Mouse (Mus musculus) retina, adult 2 months (tissue): Measurements from ENCODE around the gene Dnmt3a.
A peak's percentile ranks its signal among the peaks of the same experiment; 100 is the strongest.

Experiments
- DNase-seq: peaks from one replicate; pipeline ENCODE4 v3.0.0-alpha.2; 2012; ENCODE audit warnings: low read depth, low spot score

Gene Dnmt3a

DNA sequence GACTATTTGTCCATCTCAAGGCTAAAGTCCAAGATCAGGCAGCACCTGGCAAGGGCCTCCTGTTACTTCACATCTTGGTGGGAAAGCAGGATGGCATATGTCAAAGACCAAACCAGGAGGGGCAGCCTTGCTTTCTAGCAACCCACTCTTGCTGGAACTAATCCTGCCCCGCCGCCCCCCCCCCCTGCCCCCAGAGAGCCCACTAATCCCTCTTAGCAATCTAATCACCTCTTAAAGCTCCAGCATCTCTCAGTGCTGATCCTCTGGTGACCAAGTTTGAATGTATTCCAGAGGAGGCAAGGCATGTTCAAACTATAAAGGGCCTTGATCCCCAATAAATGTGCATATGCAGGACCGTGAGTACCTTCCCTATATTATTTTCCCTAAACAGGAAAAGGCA is 18.8 kb upstream of the Dnmt3a start:
- peak; percentile 68 for DNase-seq

DNA sequence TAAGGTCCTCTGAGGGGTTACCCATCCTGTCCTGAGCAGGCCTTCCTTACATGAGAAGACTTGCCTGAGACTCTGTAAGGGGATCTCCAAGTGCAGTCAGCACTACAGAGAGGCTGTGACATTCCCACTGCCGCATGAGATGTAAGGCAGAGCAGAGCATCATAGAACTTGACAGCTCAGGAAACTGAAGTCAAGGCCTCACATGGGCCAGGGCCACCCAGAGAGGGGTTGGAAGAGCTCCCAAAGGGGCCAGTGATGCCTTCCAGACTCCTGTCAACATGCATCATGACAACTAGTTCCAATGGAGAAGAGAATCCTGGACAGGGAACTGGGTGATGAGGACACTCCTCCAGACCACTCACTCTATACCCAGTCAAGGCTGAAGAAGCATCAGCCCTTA is 18.3 kb upstream of the Dnmt3a start:
- no peak for DNase-seq

DNA sequence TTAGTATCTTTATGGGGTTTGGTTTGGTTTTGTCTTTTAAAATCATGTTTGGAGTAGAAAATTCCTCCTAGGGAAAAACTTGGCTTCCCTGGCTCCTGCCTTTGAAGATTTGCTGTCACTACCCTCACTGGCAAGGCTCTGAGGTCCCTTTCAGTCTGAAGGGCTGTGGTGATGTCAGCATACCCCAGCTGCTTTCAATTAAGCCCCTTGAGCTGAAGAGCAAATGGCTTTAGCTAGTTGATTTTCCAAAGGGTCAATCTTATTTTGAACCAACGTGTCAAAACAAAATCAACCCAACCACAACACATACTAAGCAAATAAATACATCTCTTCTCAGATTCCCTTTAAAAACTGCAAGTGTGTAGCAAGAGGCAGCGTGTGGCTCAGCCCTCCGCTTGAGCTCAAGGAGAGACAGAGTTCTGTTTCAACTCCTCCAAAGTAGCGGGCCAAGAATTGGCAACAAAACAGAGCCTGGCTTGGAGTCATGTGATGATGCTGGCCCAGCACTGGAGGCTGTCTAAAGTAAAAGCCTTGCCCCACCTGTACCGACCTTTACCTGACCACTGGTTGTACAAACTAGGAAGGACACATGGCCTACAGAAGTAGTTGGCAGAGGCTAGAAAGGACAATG is 17.3 kb upstream of the Dnmt3a start:
- no peak for DNase-seq

DNA sequence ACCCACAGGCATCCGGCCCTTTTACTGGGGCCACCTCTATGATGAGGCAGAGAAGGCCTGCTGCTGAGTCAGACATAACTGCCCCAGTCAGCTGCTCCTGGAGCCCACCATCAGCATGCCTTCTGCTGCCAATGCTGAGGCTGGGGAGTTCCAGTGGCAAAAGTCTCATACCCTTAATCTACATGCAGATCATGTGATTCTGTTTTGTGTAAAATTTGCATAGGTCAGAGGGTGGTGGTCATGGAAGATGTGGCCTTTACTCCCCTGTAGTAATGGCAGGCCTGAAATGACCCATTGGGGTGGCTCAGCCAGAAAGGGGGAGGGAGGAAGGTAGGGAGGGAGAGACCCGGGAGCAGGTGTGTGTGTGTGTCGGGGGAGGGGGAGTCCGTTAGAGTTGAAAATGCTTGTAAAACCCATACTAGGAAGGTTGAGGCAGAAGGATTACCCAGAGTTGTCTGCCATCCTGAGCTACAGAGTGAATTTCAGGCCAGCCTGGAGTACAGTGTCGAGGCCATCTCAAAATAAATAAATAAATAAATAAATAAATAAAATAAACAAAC is 16.1 kb upstream of the Dnmt3a start:
- DNase-seq: no peak

DNA sequence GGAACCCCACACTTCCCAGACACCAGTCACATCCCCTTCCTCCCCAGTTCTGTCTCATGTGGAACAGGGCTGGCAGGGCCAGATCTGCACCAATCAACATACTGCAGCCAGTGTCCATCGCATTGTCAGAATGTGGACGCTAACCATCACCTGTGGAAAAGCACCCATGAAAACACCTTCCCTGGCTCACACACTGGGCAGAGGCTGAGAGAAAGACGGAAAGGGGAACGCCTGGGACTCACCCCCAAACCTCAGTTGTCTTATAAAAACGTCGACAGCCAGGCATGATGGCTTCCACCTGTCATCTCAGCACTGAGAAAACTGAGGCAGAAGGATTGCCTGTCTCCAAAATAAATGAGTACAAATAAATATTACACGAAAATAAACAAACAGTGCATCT is 14.6 kb upstream of the Dnmt3a start:
- no peak for DNase-seq

DNA sequence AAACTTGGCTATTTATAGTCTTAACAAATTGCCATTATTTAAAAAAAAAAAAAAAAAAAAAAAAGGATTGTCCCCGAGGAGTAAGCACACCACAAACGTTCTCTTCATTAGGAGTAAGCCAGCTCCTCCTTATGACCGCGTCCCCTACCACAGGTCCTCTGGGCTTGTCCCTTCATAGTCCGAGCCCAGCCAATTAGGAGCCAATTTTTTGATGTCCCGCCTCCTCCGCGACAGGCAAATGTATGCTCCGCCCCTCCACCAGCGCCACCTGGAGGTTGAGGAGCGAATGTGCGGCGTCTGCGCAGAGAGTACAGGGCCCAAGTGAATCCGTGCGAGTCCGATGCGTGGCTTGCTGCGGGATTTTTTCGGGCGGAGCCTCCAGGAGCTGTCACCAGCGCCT is 14.1 kb upstream of the Dnmt3a start:
- peak; percentile 85 for DNase-seq

DNA sequence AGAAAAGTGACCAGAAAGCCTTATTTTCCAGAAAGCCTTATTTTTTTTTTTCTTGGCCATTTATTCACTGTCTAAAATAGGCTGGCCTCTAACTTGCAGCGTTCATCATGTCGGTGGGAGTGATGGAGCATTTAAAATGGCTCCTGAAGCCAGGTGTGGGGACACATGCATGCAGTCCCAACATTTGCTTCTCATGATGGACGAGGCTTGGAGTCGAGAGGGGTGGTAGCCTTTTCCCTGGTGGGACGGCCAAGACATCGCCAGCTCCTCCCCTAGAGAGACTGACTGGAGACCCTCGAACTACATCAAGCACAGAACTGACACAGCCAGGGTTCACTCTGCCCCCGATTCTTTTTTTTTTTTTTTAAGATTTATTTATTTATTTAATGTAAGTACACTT is 13.6 kb upstream of the Dnmt3a start:
- no peak for DNase-seq

DNA sequence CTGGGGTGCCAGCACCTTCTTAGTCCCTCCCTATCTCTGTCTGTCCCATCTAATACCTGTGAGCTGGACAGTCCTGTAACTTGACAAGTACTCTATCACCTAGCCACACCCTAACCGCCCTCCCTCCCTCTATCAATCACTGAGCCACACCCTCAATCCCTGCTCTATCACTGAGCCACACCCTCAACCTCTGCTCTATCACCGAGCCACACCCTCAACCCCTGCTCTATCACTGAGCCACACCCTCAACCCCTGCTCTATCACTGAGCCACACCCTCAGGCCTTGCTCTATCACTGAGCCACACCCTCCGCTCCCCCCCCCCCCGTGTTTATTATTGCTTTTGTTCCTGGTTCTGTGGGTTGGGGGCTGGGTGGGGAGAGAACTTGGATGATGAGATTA is 10.2 kb upstream of the Dnmt3a start:
- no peak for DNase-seq

DNA sequence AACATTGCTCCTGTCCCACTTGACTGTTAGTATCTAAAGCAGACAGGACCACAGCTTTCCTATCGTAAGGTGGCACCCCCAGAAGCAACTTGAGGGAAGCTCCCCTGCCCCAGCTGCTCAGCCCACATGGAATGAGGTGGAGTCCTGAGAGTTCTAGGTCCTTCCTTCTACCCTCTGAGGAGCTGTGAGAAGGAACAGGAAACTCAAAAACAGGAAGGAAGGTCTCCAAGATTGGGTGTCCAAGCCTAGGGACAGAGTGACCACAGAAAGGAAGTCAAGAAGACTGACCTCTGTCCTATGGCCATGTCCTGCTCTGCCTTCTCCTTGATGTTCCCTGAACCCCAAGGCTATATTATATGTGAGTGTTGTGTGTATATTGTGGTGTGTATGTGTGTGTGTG is 6.3 kb upstream of the Dnmt3a start:
- DNase-seq: no peak

DNA sequence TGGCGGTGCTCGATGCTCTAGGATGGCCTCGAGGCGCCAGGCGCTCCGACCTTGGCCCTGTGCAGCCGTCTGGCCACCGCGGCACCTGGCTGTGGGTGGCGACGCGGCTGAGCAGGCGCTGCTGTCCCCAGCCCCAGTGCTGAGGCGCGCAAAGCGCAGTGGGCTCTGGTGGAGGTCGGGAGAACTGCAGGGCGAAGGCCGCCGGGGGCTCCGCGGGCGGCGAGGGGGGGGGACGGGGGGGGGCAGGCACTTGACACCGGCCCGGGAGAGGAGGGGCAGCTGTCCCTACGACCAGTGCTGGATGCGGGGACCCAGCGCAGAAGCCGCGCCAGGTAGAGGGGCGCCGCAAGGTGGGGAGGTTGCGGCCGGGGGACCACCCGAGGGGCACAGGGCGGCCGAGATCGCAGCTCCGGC is 471 bp downstream of the Dnmt3a start:
- peak; percentile 67 for DNase-seq

DNA sequence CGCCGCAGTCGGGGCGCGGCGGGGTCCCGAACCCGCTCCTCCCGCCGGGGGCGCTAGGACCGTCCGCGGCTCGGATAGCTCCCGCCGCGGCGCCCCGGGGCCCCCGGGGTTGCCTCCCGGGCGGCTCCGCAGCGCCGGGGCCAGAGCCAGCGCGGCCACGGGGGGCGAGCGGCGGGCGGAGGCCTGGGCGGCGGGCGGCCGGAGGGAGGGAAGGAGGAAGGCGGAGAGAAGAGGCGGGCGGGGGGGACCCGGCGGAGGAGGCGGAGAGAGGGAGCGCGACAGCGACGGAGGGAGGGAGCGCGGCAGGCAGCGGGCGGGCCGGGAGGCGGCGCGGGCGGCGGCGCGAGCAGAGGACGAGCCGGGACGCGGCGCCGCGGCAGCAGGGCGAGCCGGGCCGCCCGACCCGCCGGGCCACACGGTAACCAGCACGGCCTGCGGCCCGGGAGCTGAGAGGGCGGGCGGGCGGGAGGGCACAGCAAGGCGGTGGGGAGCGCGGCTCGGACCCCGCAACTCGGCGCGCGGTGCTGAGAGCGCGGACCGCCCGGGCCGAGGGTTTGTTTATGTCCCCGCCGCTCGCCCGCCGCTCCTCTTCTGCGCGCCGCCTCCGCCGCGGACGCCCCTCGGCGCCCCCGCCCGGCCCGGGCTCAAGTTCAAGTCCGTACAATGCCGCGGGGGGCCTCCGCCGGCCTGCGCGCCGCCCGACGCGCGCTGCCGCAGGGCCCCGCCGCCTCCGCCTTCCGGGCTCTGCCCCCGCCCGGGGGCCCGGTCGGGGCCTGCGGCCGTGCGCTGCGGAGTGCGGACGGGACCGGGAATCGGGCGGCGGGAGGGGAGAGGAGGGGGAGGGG is 1.1 kb downstream of the Dnmt3a start:
- DNase-seq: peak; percentile 61

DNA sequence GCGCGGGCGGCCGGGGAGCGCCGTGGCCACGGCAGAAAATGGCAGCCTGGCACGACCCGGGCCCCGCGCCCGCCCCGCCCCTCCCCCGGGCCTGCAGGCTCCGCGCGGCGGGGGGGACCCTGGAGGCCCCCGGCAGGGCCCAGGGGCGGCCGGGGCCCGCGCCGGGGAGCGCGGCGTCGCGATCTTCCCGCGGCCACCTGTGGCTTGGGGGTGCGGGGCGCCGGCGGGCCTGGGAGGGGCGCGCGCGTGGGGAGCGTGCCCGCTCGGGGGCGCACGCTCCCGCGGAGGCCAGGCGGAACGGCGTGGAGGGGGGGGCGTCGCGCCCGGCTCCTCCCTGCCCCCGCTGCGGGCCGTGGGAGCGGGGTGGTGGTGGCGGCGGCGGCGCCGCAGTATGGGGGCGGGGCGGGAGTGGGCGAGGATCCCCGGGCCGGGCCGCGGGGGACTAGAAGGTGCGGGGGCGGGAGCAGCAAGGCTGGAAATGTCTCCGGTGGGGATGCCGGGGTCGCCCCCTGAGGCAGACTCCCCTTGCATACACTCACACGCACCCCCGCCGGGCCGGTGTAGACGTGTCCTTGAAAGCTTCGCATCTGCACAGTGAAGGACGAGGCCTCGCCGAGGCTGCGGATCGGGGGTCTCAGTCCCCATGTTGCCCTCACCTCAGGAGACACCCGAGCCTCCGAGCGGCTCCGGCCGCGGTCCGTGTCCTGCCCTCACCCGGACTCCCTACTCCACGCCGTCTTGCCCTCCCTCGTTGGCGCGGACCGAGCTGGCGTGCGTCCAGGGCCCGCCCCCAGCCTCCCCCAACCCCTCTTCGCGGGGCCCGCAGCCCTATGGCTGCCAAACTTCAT is 2.0 kb downstream of the Dnmt3a start:
- DNase-seq: peak; percentile 52

DNA sequence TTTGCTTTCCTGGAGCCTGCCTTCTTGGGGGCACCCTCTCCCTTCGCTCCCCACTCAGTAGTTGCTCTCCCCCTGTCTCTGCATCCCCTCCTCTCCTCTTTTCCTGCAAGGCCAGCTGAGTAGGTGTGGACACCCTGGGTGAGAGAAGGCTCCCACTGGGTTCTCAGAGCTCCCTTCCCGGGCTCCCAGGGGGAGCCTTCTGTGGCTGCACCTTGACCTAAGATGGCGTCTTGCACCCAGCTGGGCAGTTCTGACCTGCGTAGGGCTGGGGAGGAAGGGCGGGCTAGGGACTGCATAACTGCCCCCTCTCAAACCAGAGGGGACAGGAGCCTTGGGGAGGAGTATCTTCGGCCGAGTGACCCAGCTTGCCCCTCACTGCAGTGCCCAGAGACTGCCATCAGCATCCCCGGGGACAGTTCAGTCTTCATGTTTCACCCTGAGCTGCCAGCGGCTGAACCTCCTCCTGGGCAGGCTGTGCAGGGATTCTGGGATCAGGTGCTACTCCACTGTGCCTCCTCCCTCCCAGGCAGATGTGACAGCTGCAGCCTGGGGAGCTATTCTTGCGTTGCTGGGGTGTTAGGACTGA is 2.7 kb downstream of the Dnmt3a start:
- peak; percentile 36 for DNase-seq

DNA sequence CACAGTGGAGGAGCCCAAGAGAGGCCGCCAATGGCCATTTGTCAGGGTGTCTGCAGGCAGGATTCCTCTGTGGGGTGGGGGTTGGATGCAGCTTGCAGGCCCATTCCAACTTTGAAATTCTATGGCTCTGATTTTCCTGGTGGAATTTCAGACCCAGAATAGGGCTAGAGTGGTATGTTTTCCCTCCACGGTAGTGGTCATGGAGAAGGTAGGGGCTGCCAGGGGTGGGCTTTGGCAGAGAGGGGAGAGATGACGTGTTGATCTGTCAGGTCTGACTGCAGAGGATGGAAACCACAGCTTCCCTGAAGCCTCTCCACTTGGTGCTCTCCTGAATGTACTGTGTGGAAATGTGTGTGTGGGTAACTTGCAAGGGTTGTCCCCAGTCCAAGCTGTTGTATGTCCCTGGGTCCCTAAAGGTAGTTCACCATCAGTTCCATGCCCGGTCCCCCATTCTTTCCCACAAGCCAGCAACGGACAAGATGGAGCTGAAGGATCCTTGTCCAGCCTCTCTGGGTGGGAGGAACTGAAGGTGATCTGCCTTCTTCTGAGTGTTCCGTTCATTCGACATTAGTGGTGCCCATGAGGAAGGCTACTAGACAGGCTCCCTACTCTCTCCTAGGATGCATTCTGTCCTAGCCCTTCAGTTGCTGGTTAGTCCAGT is 3.8 kb downstream of the Dnmt3a start:
- no peak for DNase-seq

DNA sequence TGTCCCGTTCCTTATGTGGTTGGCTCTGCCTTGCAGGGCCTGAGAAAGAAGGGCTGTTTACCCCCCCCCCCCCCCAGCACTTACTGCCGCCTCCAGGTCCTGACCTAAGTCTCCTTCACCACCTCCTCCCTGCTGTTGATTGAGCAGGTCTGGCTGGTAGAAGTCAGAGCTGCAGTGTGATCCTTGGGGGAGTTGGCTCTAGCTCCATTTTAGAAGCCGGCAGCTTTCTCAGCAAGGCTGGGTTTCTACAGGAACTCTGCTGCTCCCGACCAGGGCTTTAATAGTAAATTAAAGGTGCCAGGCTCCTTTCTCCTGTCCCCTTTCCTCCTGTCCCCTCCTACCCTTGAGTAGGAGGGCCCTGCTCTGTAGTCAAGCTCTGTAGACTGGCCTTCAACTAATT is 4.6 kb downstream of the Dnmt3a start:
- no peak for DNase-seq

DNA sequence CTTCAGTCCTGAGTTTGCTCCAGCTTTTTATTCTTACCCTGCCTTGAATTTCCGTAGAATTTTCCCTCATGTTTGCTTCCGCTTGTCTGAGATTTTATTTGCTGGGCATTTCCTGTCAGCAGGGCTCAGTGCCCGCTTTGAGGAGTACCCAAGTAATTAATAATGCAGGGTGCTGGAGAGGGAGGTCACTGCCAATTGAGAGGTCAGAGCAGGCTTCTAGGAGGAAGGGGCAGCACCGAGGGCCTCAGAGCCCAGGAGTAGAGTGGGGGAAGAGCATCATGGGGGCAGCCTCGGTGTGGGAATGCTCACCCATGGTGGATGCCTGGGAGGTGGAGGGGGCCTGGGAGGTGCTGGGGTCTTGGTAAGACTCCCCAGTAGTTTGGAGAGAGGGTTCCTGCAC is 5.8 kb downstream of the Dnmt3a start:
- DNase-seq: no peak

DNA sequence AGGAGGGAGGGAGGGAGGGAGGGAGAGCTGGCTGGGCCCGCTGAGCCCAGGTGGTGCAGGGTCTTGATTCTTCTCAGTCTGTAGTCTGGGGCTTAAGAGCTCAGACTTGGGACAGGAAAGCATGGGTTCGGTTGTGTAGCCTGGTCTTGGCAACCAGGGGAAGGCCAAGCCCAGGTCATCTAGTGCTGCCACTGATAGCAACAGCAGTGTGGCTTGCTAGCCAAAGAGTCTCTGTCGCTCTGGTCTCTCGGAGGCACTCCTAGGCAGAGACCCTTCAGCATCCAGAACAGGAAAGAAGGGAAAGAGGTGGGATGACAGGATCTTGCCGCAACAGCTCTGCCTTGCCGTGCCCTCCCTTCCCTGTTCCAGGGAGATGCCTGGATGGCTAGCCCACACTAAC is 6.4 kb downstream of the Dnmt3a start:
- no peak for DNase-seq

DNA sequence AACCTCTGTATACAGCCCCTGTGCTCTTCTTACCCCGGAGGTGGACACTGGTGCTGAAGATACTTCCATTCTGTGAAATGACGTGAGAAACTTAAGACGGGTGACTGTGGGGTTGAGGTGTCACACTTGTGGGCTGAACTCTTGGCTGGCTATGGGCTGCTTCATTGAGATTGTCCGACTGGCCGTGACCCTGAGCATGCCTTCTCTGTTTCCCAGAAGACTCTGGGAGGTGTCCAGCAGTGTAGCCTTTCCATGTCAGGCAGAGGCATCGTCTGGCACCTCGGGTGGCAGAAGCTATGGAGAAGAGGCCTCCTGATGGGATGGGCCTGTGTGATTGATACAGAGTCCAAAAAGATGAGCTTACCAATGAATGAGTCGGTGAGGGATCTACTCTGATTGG is 7.3 kb downstream of the Dnmt3a start:
- DNase-seq: no peak

DNA sequence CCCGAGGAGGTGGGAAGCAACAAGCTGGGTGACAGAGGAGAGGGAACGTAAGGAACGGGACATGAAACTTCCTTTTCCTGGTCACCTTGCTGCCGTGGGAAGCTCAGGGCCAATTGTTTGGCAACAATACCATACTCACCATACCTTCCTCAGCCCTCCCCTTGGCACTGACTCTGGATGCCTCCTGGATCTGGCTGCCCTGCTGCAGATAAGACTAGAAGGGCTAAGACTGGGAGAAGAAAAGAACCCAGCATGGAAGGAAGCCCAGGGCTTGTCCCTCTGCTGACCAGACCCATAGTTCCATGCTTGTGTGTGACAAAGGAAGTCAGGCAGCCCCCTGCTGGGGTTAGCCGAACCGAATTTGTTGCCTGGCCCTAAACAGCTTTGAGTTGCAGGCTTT is 9.6 kb downstream of the Dnmt3a start:
- no peak for DNase-seq

DNA sequence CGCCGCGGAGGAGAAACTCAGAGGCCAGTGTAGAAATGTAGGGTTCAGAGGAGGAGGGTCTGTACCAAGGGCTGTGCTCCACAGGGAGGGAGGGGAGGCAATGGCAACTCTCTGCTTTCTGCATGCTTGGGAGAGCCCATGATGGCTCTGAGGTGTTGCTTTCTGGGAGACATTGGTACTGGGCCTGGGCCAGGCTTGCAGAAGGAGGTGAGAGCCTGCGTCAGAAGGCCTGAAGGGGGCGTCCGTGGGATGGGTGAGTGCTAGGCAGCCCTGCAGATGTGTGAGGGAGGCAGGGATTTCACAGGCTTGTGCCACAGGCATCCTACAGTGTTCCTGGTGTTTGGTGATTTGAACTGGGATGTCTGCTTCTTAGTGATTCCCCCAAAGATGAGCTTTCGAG is 11.2 kb downstream of the Dnmt3a start:
- DNase-seq: no peak

DNA sequence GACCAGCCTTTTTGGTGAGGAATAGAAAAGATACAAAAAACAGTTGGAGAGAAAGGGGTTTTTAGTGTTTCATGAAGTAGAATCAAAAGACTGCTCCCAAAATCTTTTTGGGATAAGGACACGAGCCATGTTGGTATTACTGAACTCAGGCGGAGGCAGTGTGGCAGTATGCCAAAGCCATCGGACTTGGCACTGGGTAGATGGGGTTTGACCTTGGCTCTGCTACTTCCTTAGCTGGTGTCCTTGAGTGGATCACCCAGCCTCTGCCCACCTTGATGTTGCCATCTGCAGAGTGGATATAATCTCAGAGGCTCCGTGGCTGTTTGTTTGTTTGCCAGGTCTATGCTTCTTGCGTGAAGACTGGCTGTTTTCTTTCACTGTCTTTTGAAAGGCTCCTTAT is 11.8 kb downstream of the Dnmt3a start:
- no peak for DNase-seq
